Mouse (Mus musculus): ENCODE measurements around the gene Fyco1.

DNA sequence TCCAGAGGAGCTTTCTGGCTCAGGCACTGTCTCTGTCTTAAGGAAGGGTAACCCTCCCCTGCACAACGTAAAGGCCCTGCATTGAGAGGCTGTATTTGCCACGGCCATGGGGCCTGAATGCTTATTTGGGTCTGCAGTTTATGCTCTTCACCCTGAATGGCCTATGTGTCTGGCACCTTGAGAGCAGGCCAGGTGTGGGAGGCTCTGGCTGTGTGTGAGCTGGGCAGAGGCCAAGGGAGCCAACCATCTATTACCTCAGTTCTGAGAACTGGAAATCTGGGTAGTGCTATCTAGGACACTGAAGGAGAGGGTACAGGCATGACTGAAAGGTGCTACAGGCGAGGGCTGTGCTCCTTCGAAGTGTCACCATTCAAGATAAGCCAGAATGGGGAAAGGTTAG, 36.9 kb downstream of the Fyco1 start:
- TF ChIP-seq CTCF (IDR thresholded peaks at IDR 0.05; ENCODE audit: extremely low read depth, insufficient read depth, low read length), result no peak
- TF ChIP-seq POLR2A (IDR thresholded peaks at IDR 0.05; ENCODE audit: extremely low read depth, insufficient read depth, low read length), result no peak

Data from cortical plate, adult 2 months (tissue).